Mouse (Mus musculus): ENCODE measurements at regions not wholly inside any gene's neighbourhood (a gene's known extent, or its start where the extent isn't known, plus 50 kb on each side); places are given as distances from the start of the nearest gene placed in this dataset.

GRCm38 (mm10) chr4:22986763-22987468, 498.8 kb upstream of the Pou3f2 start:
- no peak for TF ChIP-seq GATA1 (IDR thresholded peaks at IDR 0.05; ENCODE audit: low read depth, low read length)
- no peak for TF ChIP-seq ZNF384 (IDR thresholded peaks at IDR 0.05; ENCODE audit: low read depth, low read length)
- TF ChIP-seq NELFE (IDR thresholded peaks at IDR 0.05; ENCODE audit: low read depth, low read length), result no peak
- TF ChIP-seq POLR2A (IDR thresholded peaks at IDR 0.05; ENCODE audit: control insufficient read depth in 1 of 2, insufficient read depth in 1 of 2, low read depth in 1 of 2, low read length in 2 of 2, poor library complexity in 1 of 2), result no peak
- no peak for TF ChIP-seq NRF1 (IDR thresholded peaks at IDR 0.05; ENCODE audit: insufficient read depth, low read depth, low read length, poor library complexity, severe bottlenecking)
- no peak for TF ChIP-seq RAD21 (IDR thresholded peaks at IDR 0.05; ENCODE audit: low read depth, low read length)
- TF ChIP-seq CHD1 (IDR thresholded peaks at IDR 0.05; ENCODE audit: low read depth, low read length), result no peak
- no peak for TF ChIP-seq CTCF (IDR thresholded peaks at IDR 0.05 in 2 of 3, conservative IDR thresholded peaks at IDR 0.05 in 1 of 3; ENCODE audit: control insufficient read depth in 1 of 3, insufficient read depth in 1 of 3, low read depth in 2 of 3, low read length in 3 of 3, poor library complexity in 1 of 3, severe bottlenecking in 1 of 3)
- no peak for TF ChIP-seq KAT2A (conservative IDR thresholded peaks at IDR 0.05; ENCODE audit: low read depth, low read length)

Measured in MEL (cell line).